Mouse (Mus musculus): ENCODE data around the gene Gm2012. TPM values are rescaled to one million over a fixed set of nuclear protein-coding genes. Genes with fewer than 3 reads are reported as not detected.
"Not testable (repeated sequence)": the region's sequence is repeated elsewhere in the genome, so short reads cannot be mapped to it uniquely, and the experiment has no call there.

The Gm2012 gene
- total RNA-seq (2021), result not detected
- long read RNA-seq, experiment 1, result 0 reads
- long read RNA-seq, experiment 2, result 0 reads

- DNase-seq, result not testable (repeated sequence)
These were observed at the start of gene Gm2012 for GRCm38 (mm10) chrX:26231255-26231654. Gene Gm2012, minus strand, starts transcription at chrX:26231355.

- DNase-seq, result not testable (repeated sequence)
These were observed 72.0 kb downstream of the Gm2012 start for GRCm38 (mm10) chrX:26159146-26159545.

Small RNA genes lying within 50 kb of the gene (microRNA-seq; reads per million reads assigned to microRNA genes)
- 0 reads per million in 2 experiments for gene Gm26302 (ENCODE audit: borderline replicate concordance in 2 of 2)

Other genes starting within 250 kb of the Gm2012 start
- not detected for gene Gm5168, start 180.3 kb downstream of the Gm2012 start, total RNA-seq (2021)
- gene Gm2030, start 78.7 kb upstream of the Gm2012 start, total RNA-seq (2021), result not detected

Data from gastrocnemius, postnatal 25 days (tissue).